Mouse (Mus musculus) olfactory bulb, adult 2 months (tissue): ENCODE data around the gene Syn3. TPM values are rescaled to one million over a fixed set of nuclear protein-coding genes. Genes with fewer than 3 reads are reported as not detected.

Experiments
- H3K27ac ChIP-seq: fragments of 200-500 bp; 2 replicates; pipeline ENCODE4 v1.5.1; 2012; ENCODE audit warnings: low read depth, low read length; ENCODE audit not compliant: insufficient read depth
- H3K4me1 ChIP-seq: fragments of 200-500 bp; 2 replicates; pipeline ENCODE4 v1.6.1; 2012; ENCODE audit warnings: low read length; ENCODE audit not compliant: control insufficient read depth, insufficient read depth
- H3K4me3 ChIP-seq: fragments of 200-500 bp; 2 replicates; pipeline ENCODE4 v1.5.1; 2012; ENCODE audit warnings: mild to moderate bottlenecking, low read depth, low read length, moderate library complexity; ENCODE audit not compliant: insufficient read depth
- CTCF ChIP-seq: fragments of 200-500 bp; IDR thresholded peaks from 2 replicates; pipeline ENCODE4 v1.5.1; 2012; ENCODE audit warnings: low read depth, mild to moderate bottlenecking, low read length, moderate library complexity; ENCODE audit not compliant: insufficient read depth
- POLR2A ChIP-seq: fragments of 200-500 bp; IDR thresholded peaks from 2 replicates; pipeline ENCODE4 v1.6.1; 2012; ENCODE audit warnings: mild to moderate bottlenecking, low read depth, low read length, moderate library complexity; ENCODE audit not compliant: insufficient read depth
- WGBS: fragments of 180-500 bp; shearing (Covaris S2); methylation state at CpG from one replicate; pipeline ENCODE4 v1.1.7; 2018; 5-methylcytosine and 5-hydroxymethylcytosine counted together
- polyA plus RNA-seq: library from polyadenylated mRNA; stranded (reverse); fragments of >200 nt; gene quantifications from 2 replicates; pipeline ENCODE4 v1.2.4, GENCODE M21; 2012; ENCODE audit warnings: low replicate concordance; ENCODE audit not compliant: missing spikeins, insufficient read depth, insufficient read length

Syn3 gene
- polyA plus RNA-seq, 1 experiment, result not detected

GRCm38 (mm10) chr10:86258992-86259391 lies 239.7 kb downstream of the Syn3 start:
- TF ChIP-seq POLR2A, result no peak
- Histone ChIP-seq H3K4me3 (no peak overlapping the region), H3K4me1 (no peaks in the 10 kb centered on the region), H3K27ac (no peak overlapping the region)
- 73% methylated on average over 3 of the region's 3 CpGs for WGBS

GRCm38 (mm10) chr10:86258046-86258445 lies 240.7 kb downstream of the Syn3 start:
- 85% methylated on average over 4 of the region's 4 CpGs for WGBS
- Histone ChIP-seq H3K27ac (no peak overlapping the region), H3K4me1 (no peaks in the 10 kb centered on the region), H3K4me3 (no peak overlapping the region)
- TF ChIP-seq POLR2A (no peak), CTCF (no peak)

- TF ChIP-seq POLR2A, result no peak
- no peak for TF ChIP-seq CTCF
- WGBS, result 87% methylated on average over 3 of the region's 3 CpGs
- H3K4me1 ChIP-seq, result no peaks in the 10 kb centered on the region
- H3K4me3 ChIP-seq, result no peak overlapping the region
- H3K27ac ChIP-seq, result no peak overlapping the region
Observed at GRCm38 (mm10) chr10:86257045-86257444, 241.7 kb downstream of the Syn3 start.

- no peak for TF ChIP-seq POLR2A
- TF ChIP-seq CTCF, result no peak
- Histone ChIP-seq H3K4me3 (no peak overlapping the region), H3K4me1 (no peaks in the 10 kb centered on the region), H3K27ac (no peak overlapping the region)
- 55% methylated on average over 4 of the region's 4 CpGs for WGBS
Observed at GRCm38 (mm10) chr10:86256221-86256620, 242.5 kb downstream of the Syn3 start.

- WGBS, result 67% methylated on average over 7 of the region's 7 CpGs
- Histone ChIP-seq H3K4me3 (no peak overlapping the region), H3K27ac (no peak overlapping the region), H3K4me1 (no peaks in the 10 kb centered on the region)
- TF ChIP-seq POLR2A, result no peak
- TF ChIP-seq CTCF, result no peak
Observed at GRCm38 (mm10) chr10:86250149-86250922, 248.4 kb downstream of the Syn3 start.

GRCm38 (mm10) chr10:86249283-86249682 lies 249.4 kb downstream of the Syn3 start:
- WGBS, result 89% methylated on average over 1 of the region's 1 CpGs
- H3K4me3 ChIP-seq, result no peak overlapping the region
- TF ChIP-seq CTCF (no peak), POLR2A (no peak)
- H3K27ac ChIP-seq, result no peak overlapping the region
- H3K4me1 ChIP-seq, result no peaks in the 10 kb centered on the region

- WGBS, result 94% methylated on average over 3 of the region's 3 CpGs
- no peaks in the 10 kb centered on the region for H3K4me1 ChIP-seq
- H3K27ac ChIP-seq, result no peak overlapping the region
- TF ChIP-seq CTCF (no peak), POLR2A (no peak)
- no peak overlapping the region for H3K4me3 ChIP-seq
Observed at GRCm38 (mm10) chr10:86248807-86249206, 249.9 kb downstream of the Syn3 start.

GRCm38 (mm10) chr10:86248131-86248740 lies 250.5 kb downstream of the Syn3 start:
- no peak overlapping the region for H3K4me3 ChIP-seq
- H3K27ac ChIP-seq, result no peak overlapping the region
- no peaks in the 10 kb centered on the region for H3K4me1 ChIP-seq
- WGBS, result 83% methylated on average over 10 of the region's 10 CpGs
- TF ChIP-seq POLR2A (no peak), CTCF (no peak)

- H3K4me3 ChIP-seq, result no peak overlapping the region
- WGBS, result 90% methylated on average over 7 of the region's 7 CpGs
- no peaks in the 10 kb centered on the region for H3K4me1 ChIP-seq
- TF ChIP-seq CTCF (no peak), POLR2A (no peak)
- no peak overlapping the region for H3K27ac ChIP-seq
Observed at GRCm38 (mm10) chr10:86245396-86245795, 253.3 kb downstream of the Syn3 start.
